In the genomic region with DNA sequence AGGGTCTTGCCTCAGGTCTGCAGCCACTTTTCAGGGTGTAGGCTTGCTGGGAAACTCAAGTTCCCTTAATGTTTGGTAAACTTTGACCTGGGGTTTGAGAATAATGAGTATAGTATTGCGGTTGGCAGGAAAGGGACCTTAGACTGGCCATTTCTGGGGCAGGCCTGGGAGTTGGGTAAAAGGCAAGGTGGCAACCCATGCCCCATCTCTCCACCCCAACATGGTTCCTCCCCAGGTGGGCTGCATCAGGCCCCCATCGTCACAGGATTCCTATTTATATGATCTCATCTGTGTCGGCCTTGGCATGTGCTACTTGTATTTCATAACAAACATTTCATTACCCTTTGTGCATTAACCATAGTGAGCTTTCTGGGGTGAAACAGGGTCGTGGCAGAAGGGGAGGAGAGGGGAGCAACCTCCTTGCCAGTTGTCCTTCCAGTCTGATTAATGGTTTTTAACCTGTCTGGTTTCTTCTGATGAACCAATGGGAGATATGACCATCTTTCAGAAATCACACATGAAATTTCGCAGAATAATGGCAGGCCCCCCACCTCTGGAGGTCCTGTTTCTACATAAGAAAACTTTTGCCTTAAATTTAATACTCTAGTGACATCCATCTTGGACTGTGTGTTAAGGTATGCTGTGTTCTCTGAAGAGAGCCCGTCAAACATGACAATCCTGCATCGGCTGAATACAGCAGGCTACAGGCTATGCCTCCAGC, we compare ENCODE assay signal across 8 mouse cellular contexts. TPM values are rescaled to one million over a fixed set of nuclear protein-coding genes. Genes with fewer than 3 reads are reported as not detected.
A peak's percentile ranks its signal among the peaks of the same experiment; 100 is the strongest.
DNase-seq lines count a peak whose midpoint lies in the region; ATAC-seq and TF ChIP-seq lines count a peak whose summit lies in the region.

No protein-coding gene starts in this region.

- peak overlapping the region; percentile 94 to 97 for H3K27ac ChIP-seq in heart, embryonic 14.5 days (replicated peaks in 1 of 2; ENCODE audit: control insufficient read depth in 1 of 2, insufficient read depth in 1 of 2, low read depth in 2 of 2, low read length in 2 of 2)
- H3K27ac ChIP-seq in limb, embryonic 14.5 days (replicated peaks; ENCODE audit: low read depth, low read length) = peak overlapping the region; percentile 99
- H3K27ac ChIP-seq in small intestine, adult 2 months (ENCODE audit: insufficient read depth, low read depth, low read length) = peak overlapping the region; percentile 98

- H3K4me2 ChIP-seq in heart, embryonic 14.5 days (ENCODE audit: low read length) = peak overlapping the region; percentile 86
- H3K4me2 ChIP-seq in limb, embryonic 14.5 days (replicated peaks; ENCODE audit: low read depth, low read length, severe bottlenecking) = peak overlapping the region; percentile 64

- peak; percentile 3; the same call in 1 of the 2 replicates for TF ChIP-seq POLR2A in lung, adult 2 months (IDR thresholded peaks at IDR 0.05; ENCODE audit: borderline replicate concordance, extremely low read depth, low read depth, low read length)
- TF ChIP-seq POLR2A in limb, embryonic 14.5 days (IDR thresholded peaks at IDR 0.05; ENCODE audit: borderline replicate concordance, extremely low read depth, insufficient read depth, insufficient read length) = no peak
- TF ChIP-seq POLR2A in small intestine, adult 2 months (IDR thresholded peaks at IDR 0.05; ENCODE audit: low read depth, low read length) = 0 out of 2 replicates have a peak, but pooled peaks have one; percentile 32

- ATAC-seq in heart, embryonic 14.5 days (ENCODE audit: insufficient number of reproducible peaks, insufficient read depth, low FRiP score, low read depth) = no peak
- no peak for ATAC-seq in limb, embryonic 14.5 days (ENCODE audit: low FRiP score, low read depth)
- ATAC-seq in activated CD4-positive, CD25-positive, alpha-beta regulatory T cell, adult 4 months = no peak

- peaks cover 7% of the 10 kb centered on the region for H3K36me3 ChIP-seq in heart, embryonic 14.5 days (ENCODE audit: control insufficient read depth, insufficient read depth, low read length)
- H3K36me3 ChIP-seq in limb, embryonic 14.5 days (ENCODE audit: control insufficient read depth, insufficient read depth, low read length) = peaks cover 12% of the 10 kb centered on the region
- peaks cover 10% of the 10 kb centered on the region for H3K36me3 ChIP-seq in small intestine, adult 2 months (ENCODE audit: control insufficient read depth, insufficient read depth, low read length)

- 37% methylated on average over 7 of the region's 7 CpGs for WGBS in lung, adult 2 months
- WGBS in heart, embryonic 14.5 days = 39% methylated on average over 7 of the region's 7 CpGs
- 8% methylated on average over 7 of the region's 7 CpGs for WGBS in limb, embryonic 14.5 days
- WGBS in small intestine, adult 2 months = 29% methylated on average over 7 of the region's 7 CpGs

- H3K9me3 ChIP-seq in heart, embryonic 14.5 days (ENCODE audit: control insufficient read depth, low read length) = no peaks in the 10 kb centered on the region
- H3K9me3 ChIP-seq in limb, embryonic 14.5 days (ENCODE audit: control insufficient read depth, low read length) = no peaks in the 10 kb centered on the region

- DNase-seq in lung, adult 2 months = no peak
- no peak for DNase-seq in lung, postnatal 25 days (ENCODE audit: low spot score)
- DNase-seq in limb, embryonic 14.5 days (ENCODE audit: low spot score) = no peak
- no peak for DNase-seq in natural killer cell, adult 2 months (ENCODE audit: low spot score in 2 of 2)
- no peak for DNase-seq in embryo, embryonic 10 days (ENCODE audit: low spot score)

- H3K9ac ChIP-seq in heart, embryonic 14.5 days (ENCODE audit: low read length) = peak overlapping the region; percentile 95
- H3K9ac ChIP-seq in limb, embryonic 14.5 days (ENCODE audit: low read depth, low read length, severe bottlenecking) = peak overlapping the region; percentile 91

- peaks cover 13% of the 10 kb centered on the region for H3K27me3 ChIP-seq in heart, embryonic 14.5 days (ENCODE audit: control insufficient read depth, insufficient read depth, low read length)
- no peaks in the 10 kb centered on the region for H3K27me3 ChIP-seq in limb, embryonic 14.5 days (ENCODE audit: control insufficient read depth, insufficient read depth, low read length)
- no peaks in the 10 kb centered on the region for H3K27me3 ChIP-seq in small intestine, adult 2 months (ENCODE audit: control insufficient read depth, insufficient read depth, low read length)

- no peak for TF ChIP-seq CTCF in lung, adult 2 months (IDR thresholded peaks at IDR 0.05; ENCODE audit: insufficient read depth, low read length)
- TF ChIP-seq CTCF in small intestine, adult 2 months (IDR thresholded peaks at IDR 0.05; ENCODE audit: extremely low read depth, insufficient read length, insufficient replicate concordance, low read depth, low read length) = no peak

- H3K4me3 ChIP-seq in lung, adult 2 months (replicated peaks; ENCODE audit: extremely low read depth, low read depth, low read length) = peak overlapping the region; percentile 31
- H3K4me3 ChIP-seq in heart, embryonic 14.5 days (ENCODE audit: control insufficient read depth in 1 of 2, insufficient read depth in 1 of 2, low read depth in 1 of 2, low read length in 2 of 2) = peak overlapping the region; percentile 75 to 87
- H3K4me3 ChIP-seq in limb, embryonic 14.5 days (replicated peaks; ENCODE audit: low read length) = peak overlapping the region; percentile 72
- H3K4me3 ChIP-seq in small intestine, adult 2 months (ENCODE audit: low read depth, low read length) = peak overlapping the region; percentile 77

- peaks cover 30% of the 10 kb centered on the region for H3K4me1 ChIP-seq in lung, adult 2 months (ENCODE audit: control insufficient read depth, insufficient read depth, low read length)
- H3K4me1 ChIP-seq in heart, embryonic 14.5 days (ENCODE audit: control insufficient read depth in 2 of 2, insufficient read depth in 2 of 2, low read length in 2 of 2) = peaks cover 32 to 40% of the 10 kb centered on the region in 2 experiments
- peaks cover 65% of the 10 kb centered on the region for H3K4me1 ChIP-seq in limb, embryonic 14.5 days (ENCODE audit: control insufficient read depth, insufficient read depth, low read length)
- peaks cover 25% of the 10 kb centered on the region for H3K4me1 ChIP-seq in small intestine, adult 2 months (ENCODE audit: control insufficient read depth, insufficient read depth, insufficient read length, low read length)

RNA-seq across cellular contexts. Expression of gene Id3, which starts 2.9 kb away (rescaled TPM):
- 390 and 505 TPM in 2 replicates for polyA plus RNA-seq in lung, adult 2 months (2012; rRNA removed)
- polyA plus RNA-seq in heart, embryonic 14.5 days (2014; fragmentation: Nextera tagmentation; extraction: Ambion mirVana) = 247 and 296 TPM in 2 replicates
- polyA plus RNA-seq in limb, embryonic 14.5 days (2012; rRNA removed) = 417 and 561 TPM in 2 replicates
- polyA plus RNA-seq in limb, embryonic 14.5 days (2014; fragmentation: Nextera tagmentation; extraction: Ambion mirVana) = 500 and 565 TPM in 2 replicates
- 262 and 519 TPM in 2 replicates for polyA plus RNA-seq in small intestine, adult 2 months (2012; rRNA removed)
- 100 to 1,000 TPM; 281 to 355 TPM for polyA plus RNA-seq in activated CD4-positive, CD25-positive, alpha-beta regulatory T cell, adult 4 months (2017; shearing (Covaris generic))

RNA-seq across cellular contexts. Expression of gene E2f2, which starts 26.0 kb away (rescaled TPM):
- polyA plus RNA-seq in lung, adult 2 months (2012; rRNA removed) = 8.9 and 11.2 TPM in 2 replicates
- 2.5 and 3.1 TPM in 2 replicates for polyA plus RNA-seq in heart, embryonic 14.5 days (2014; fragmentation: Nextera tagmentation; extraction: Ambion mirVana)
- polyA plus RNA-seq in limb, embryonic 14.5 days (2012; rRNA removed) = 8.9 and 9.4 TPM in 2 replicates
- 5.9 and 6.8 TPM in 2 replicates for polyA plus RNA-seq in limb, embryonic 14.5 days (2014; fragmentation: Nextera tagmentation; extraction: Ambion mirVana)
- polyA plus RNA-seq in small intestine, adult 2 months (2012; rRNA removed) = 7.5 and 11.5 TPM in 2 replicates
- polyA plus RNA-seq in activated CD4-positive, CD25-positive, alpha-beta regulatory T cell, adult 4 months (2017; shearing (Covaris generic)) = 10 to 100 TPM; 22.0 to 34.6 TPM

Comparison
In these comparisons a context has a peak if more than half of its experiments do, and no peak if none do; other contexts are left out.
1. H3K4me3 ChIP-seq: peak in every context shown above with its lines; median percentile 81 in heart, embryonic 14.5 days; 77 in small intestine, adult 2 months; 72 in limb, embryonic 14.5 days; 31 in lung, adult 2 months.